Mouse (Mus musculus): ENCODE data around the gene Xxylt1. TPM values are rescaled to one million over a fixed set of nuclear protein-coding genes. Genes with fewer than 3 reads are reported as not detected.

The Xxylt1 gene
- 10 to 100 TPM; 19.5 to 22.5 TPM for total RNA-seq (2021)
- long read RNA-seq, experiment 1, transcript Xxylt1-201 (4 exons, 3,470 nt): major isoform, 14 of 18 reads
- long read RNA-seq, experiment 1, partial matches to known transcripts: 0 of 18 reads
- long read RNA-seq, experiment 1, other reads (novel, unspliced or antisense): 4 of 18 reads
- long read RNA-seq, experiment 2, transcript Xxylt1-201 (4 exons, 3,470 nt): major isoform, 20 of 27 reads
- long read RNA-seq, experiment 2, partial matches to known transcripts: 0 of 27 reads
- long read RNA-seq, experiment 2, other reads (novel, unspliced or antisense): 7 of 27 reads

- DNase-seq (ENCODE audit: low spot score in 2 of 2): peak; percentile 95 to 97
Measured at GRCm38 (mm10) chr16:31081125-31081664, at the start of gene Xxylt1. TSS of gene Xxylt1 (minus strand) at chr16:31081432.

DNA sequence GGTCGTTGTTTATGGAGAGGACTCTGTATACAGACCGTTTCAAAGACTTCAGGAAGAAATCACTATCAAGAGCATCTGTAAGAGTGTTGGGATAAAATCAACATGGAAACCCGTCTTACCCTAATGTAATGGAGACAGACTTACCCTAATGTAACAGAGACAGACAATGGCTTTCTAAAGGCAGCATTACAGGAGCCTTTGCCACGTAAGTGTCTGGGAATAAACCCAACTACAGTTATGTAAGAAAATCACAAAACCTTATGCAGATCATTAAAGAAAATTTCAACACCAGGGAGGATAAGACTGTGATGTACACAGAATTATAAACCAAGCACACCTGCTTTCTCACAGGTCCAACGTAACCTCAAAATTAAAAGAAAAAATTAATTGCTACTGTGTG is 46.9 kb upstream of the Xxylt1 start:
- no peak for DNase-seq (ENCODE audit: low spot score in 2 of 2)

- DNase-seq (ENCODE audit: low spot score in 2 of 2): no peak
Measured at GRCm38 (mm10) chr16:31124991-31125390, 43.8 kb upstream of the Xxylt1 start.

- DNase-seq (ENCODE audit: low spot score in 2 of 2): no peak
Measured at GRCm38 (mm10) chr16:31121612-31122011, 40.4 kb upstream of the Xxylt1 start.

- DNase-seq (ENCODE audit: low spot score in 2 of 2): no peak
Measured at GRCm38 (mm10) chr16:31113596-31113995, 32.4 kb upstream of the Xxylt1 start.

DNA sequence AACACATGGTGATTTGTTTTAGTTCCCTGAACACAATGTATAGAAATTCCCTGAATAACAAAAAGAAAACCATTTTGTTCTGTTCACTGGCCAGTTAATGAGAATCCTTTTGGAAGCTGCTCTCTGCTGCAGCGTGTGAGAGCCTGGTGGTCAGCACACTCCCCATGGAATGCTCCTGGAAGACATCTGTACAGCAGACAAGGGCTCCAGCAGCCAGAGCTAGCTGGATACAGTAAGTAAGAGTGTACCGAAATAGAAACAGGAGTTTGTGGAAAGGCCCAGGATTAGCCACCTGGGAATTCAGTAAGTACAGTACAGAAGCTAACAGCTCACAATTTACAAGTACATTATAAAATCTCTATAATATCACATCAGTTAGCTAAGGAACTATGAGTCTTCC is 20.1 kb upstream of the Xxylt1 start:
- no peak for DNase-seq (ENCODE audit: low spot score in 2 of 2)

- no peak for DNase-seq (ENCODE audit: low spot score in 2 of 2)
Measured at GRCm38 (mm10) chr16:31099906-31100305, 18.7 kb upstream of the Xxylt1 start.

GRCm38 (mm10) chr16:31094036-31094435 is 12.8 kb upstream of the Xxylt1 start:
- peak in 1 of 2 experiments; percentile 55 for DNase-seq (ENCODE audit: low spot score in 2 of 2)

DNA sequence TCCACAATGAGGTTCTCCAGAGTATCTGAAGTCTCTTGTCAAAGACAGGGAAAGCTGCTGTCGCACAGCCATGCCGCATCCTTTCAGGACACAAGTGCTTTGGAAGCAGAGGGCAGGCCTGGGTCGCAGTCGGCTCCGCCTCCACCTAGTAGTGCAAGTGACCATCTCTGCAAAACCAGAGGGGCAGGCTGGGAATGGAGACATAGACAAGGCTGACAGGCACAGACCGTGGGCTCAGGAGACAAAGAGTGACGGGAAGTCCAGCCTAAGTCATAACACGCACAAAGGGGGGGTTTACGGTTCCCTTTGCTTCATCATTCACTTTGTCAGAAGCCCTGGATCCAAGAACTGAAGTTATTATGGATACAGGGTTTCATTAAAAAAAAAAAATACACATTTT is 12.0 kb upstream of the Xxylt1 start:
- DNase-seq (ENCODE audit: low spot score in 2 of 2): no peak

- no peak for DNase-seq (ENCODE audit: low spot score in 2 of 2)
Measured at GRCm38 (mm10) chr16:31081891-31082290, 659 bp upstream of the Xxylt1 start.

GRCm38 (mm10) chr16:31080573-31081051 is 620 bp downstream of the Xxylt1 start:
- peak; percentile 37 to 62 for DNase-seq (ENCODE audit: low spot score in 2 of 2)

GRCm38 (mm10) chr16:31077396-31077795 is 3.8 kb downstream of the Xxylt1 start:
- DNase-seq (ENCODE audit: low spot score in 2 of 2): no peak

DNA sequence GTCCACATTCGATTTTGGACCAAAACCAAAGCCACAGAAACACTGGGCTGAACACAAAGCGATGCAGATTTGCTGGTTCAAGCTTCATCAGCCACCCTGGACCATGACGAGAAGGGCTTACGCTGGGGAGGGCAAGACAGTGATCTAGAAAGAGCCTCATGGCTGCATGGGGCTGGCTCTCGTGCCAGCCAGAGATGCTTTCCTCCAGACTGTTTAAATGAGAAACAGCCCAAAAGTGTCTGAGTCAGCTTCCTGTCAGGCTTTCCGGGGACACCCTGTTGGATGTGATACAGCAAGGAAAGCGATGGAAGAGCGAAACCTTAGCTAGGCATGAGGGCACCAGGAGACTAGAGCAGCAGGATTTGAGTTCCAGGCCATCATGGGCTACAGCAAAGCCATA is 4.8 kb downstream of the Xxylt1 start:
- DNase-seq (ENCODE audit: low spot score in 2 of 2): no peak

DNA sequence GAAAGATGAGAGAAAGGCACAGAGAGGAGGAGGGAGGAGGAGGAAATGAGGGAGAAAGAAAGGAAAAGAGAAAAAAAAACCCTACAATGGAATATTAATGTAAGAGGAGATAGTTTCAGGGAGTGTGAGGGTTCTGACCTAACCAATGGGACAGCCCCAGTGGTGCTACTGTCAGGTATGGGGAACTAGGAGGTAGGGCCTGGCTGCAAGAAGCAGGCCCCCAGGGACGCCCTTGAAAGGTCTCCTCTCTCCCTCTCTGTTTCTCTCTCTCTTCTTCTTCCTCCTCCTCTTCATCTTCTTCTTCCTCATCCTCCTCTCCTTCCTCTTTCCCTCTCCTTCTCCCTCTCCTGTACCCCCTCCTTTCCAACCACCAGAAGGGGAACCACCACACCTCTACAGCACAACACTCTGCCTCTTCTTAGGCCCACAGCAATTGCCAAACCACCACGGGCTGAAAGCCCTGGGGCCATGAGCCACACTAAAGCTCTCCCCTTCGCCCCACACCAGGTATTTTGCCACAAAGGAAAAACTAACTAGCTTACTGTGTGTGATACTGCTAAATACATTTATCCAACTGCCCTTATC is 6.8 kb downstream of the Xxylt1 start:
- no peak for DNase-seq (ENCODE audit: low spot score in 2 of 2)

GRCm38 (mm10) chr16:31071731-31072130 is 9.5 kb downstream of the Xxylt1 start:
- DNase-seq (ENCODE audit: low spot score in 2 of 2): no peak

DNA sequence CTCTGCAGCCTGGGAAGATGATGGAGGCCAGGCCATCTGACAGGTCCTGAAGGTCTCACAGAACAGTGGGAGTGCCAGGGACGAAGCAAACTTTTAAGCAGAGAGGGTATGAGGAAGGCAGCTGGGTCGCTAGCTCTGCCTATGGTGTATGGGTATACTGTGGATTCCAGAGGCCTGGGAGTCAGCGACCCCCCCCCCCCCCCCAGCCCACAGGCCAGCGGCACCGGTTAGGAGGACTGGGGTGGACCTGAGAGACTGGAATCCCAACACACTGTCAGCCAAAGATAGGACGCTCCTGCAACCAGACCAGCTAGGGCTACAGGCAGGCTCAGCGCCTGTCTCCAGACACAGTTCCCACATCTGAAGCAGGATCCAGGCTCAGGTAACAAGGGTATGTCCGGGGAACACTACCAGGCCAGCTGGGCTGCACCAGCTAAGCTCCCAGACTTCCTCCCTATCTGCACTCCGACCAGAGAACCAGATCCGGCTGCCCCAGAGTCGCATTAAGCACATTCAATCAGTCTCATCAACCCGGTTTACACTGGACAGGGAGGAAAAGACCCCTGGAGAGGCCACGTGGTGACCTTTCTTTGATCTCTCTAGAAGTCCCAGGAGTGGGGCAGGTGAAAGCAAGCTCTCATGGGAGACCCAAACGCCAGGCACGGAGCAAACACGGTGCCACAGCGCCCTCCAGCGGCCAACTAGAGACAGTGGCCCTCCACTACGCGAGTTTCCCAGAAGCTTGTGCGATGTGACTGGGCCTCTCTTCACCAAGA is 10.7 kb downstream of the Xxylt1 start:
- peak; percentile 87 to 88 for DNase-seq (ENCODE audit: low spot score in 2 of 2)

GRCm38 (mm10) chr16:31069211-31070166 is 11.7 kb downstream of the Xxylt1 start:
- DNase-seq (ENCODE audit: low spot score in 2 of 2): no peak

- no peak for DNase-seq (ENCODE audit: low spot score in 2 of 2)
Measured at GRCm38 (mm10) chr16:31068280-31068679, 13.0 kb downstream of the Xxylt1 start.

- DNase-seq (ENCODE audit: low spot score in 2 of 2): no peak
Measured at GRCm38 (mm10) chr16:31066344-31067098, 14.7 kb downstream of the Xxylt1 start.

DNA sequence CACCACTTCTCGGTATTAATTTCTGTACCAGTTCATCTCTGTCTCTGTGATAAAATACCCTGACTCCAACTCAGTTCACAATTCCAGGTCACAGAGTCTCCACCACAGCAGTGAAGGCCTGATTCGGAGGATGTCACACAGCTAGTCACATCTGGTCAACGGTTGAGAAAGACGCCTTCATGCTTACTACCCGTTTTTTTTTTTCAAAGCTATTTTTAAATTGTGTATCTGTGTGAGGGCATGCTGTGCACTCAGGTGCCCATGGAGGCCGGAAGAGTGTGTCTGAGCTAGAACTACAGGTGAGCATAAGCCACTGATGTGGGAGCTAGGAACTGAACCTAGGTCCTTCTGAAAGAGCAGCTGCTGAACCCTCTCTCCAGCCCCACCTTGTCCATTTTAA is 16.4 kb downstream of the Xxylt1 start:
- no peak for DNase-seq (ENCODE audit: low spot score in 2 of 2)
